Comparison of ENCODE assay signal across 8 mouse cellular contexts in genomic region chr9:105495316-105496174, GRCm38 (mm10). TPM values are rescaled to one million over a fixed set of nuclear protein-coding genes. Genes with fewer than 3 reads are reported as not detected.
DNase-seq lines count a peak whose midpoint lies in the region; ATAC-seq and TF ChIP-seq lines count a peak whose summit lies in the region.

No protein-coding gene starts in this region.

- under 1% methylated on average over 35 of the region's 39 CpGs for WGBS in intestine, embryonic 14.5 days
- 2% methylated on average over 39 of the region's 39 CpGs for WGBS in midbrain, embryonic 10.5 days
- WGBS in small intestine, adult 2 months: 2% methylated on average over 39 of the region's 39 CpGs

- no peak for TF ChIP-seq POLR2A in small intestine, adult 2 months (IDR thresholded peaks at IDR 0.05; ENCODE audit: low read depth, low read length)

- H3K4me3 ChIP-seq in intestine, embryonic 14.5 days (ENCODE audit: low read depth, low read length): peak overlapping the region; percentile 80
- peak overlapping the region; percentile 93 for H3K4me3 ChIP-seq in midbrain, embryonic 10.5 days
- peak overlapping the region; percentile 91 for H3K4me3 ChIP-seq in small intestine, adult 2 months (ENCODE audit: low read depth, low read length)

- H3K27me3 ChIP-seq in intestine, embryonic 14.5 days (replicated peaks; ENCODE audit: control insufficient read depth, insufficient read depth, low read length): no peaks in the 10 kb centered on the region
- H3K27me3 ChIP-seq in midbrain, embryonic 10.5 days (ENCODE audit: low read depth, poor library complexity, severe bottlenecking): no peaks in the 10 kb centered on the region
- no peaks in the 10 kb centered on the region for H3K27me3 ChIP-seq in small intestine, adult 2 months (ENCODE audit: control insufficient read depth, insufficient read depth, low read length)

- intact Hi-C loops in left cerebral cortex, postnatal 36 days (cut with DNase I): loop anchor here (5.0 kb wide), 2 partner anchors 122 to 362 kb away; no protein-coding TSS in a partner anchor

- H3K36me3 ChIP-seq in intestine, embryonic 14.5 days (ENCODE audit: control insufficient read depth, insufficient read depth, low read length): no peaks in the 10 kb centered on the region
- H3K36me3 ChIP-seq in midbrain, embryonic 10.5 days: no peaks in the 10 kb centered on the region
- no peaks in the 10 kb centered on the region for H3K36me3 ChIP-seq in small intestine, adult 2 months (ENCODE audit: control insufficient read depth, insufficient read depth, low read length)

- H3K9me3 ChIP-seq in intestine, embryonic 14.5 days (ENCODE audit: control insufficient read depth, low read length): no peaks in the 10 kb centered on the region
- no peaks in the 10 kb centered on the region for H3K9me3 ChIP-seq in midbrain, embryonic 10.5 days (replicated peaks)

- peak overlapping the region; percentile 92 for H3K9ac ChIP-seq in intestine, embryonic 14.5 days (ENCODE audit: low read length)

- peak overlapping the region; percentile 93 for H3K27ac ChIP-seq in intestine, embryonic 14.5 days (ENCODE audit: low read depth)
- H3K27ac ChIP-seq in midbrain, embryonic 10.5 days (replicated peaks): peak overlapping the region; percentile 98
- H3K27ac ChIP-seq in small intestine, adult 2 months (ENCODE audit: insufficient read depth, low read depth, low read length): peak overlapping the region; percentile 88

- H3K4me1 ChIP-seq in intestine, embryonic 14.5 days (replicated peaks; ENCODE audit: control insufficient read depth, insufficient read depth, low read length): peaks cover 4% of the 10 kb centered on the region; the same call in 1 of the 2 replicates
- H3K4me1 ChIP-seq in midbrain, embryonic 10.5 days: peaks cover 25% of the 10 kb centered on the region
- no peaks in the 10 kb centered on the region for H3K4me1 ChIP-seq in small intestine, adult 2 months (ENCODE audit: control insufficient read depth, insufficient read depth, insufficient read length, low read length)

- ATAC-seq in intestine, embryonic 14.5 days (replicated peaks; ENCODE audit: low FRiP score, low TSS enrichment, low read depth): peak; percentile 69

- peak overlapping the region; percentile 99 for H3K4me2 ChIP-seq in intestine, embryonic 14.5 days (ENCODE audit: low read length)

- peak; percentile 42; the same call in 1 of the 2 replicates for TF ChIP-seq CTCF in small intestine, adult 2 months (IDR thresholded peaks at IDR 0.05; ENCODE audit: extremely low read depth, insufficient read length, insufficient replicate concordance, low read depth, low read length)

- peak; percentile 30 for DNase-seq in urinary bladder, postnatal 14 days (ENCODE audit: low spot score)
- DNase-seq in urinary bladder, adult 2 months (ENCODE audit: low spot score): no peak
- peak; percentile 85 to 90 for DNase-seq in cerebellum, postnatal 10 days
- peak; percentile 69 to 89 for DNase-seq in frontal cortex, adult 2 months (ENCODE audit: extremely low spot score in 1 of 2, low spot score in 1 of 2)
- DNase-seq in intestine, embryonic 14.5 days (ENCODE audit: low spot score): peak; percentile 68
- DNase-seq in left cerebral cortex, postnatal 36 days (ENCODE audit: low spot score in 2 of 2): peak; percentile 29 to 45
- peak; percentile 48 for DNase-seq in midbrain, embryonic 10.5 days (ENCODE audit: low spot score)

RNA-seq across cellular contexts. Expression of gene Atp2c1, which starts 31.6 kb away (rescaled TPM):
- 81.9 and 83.4 TPM in 2 replicates for polyA plus RNA-seq in urinary bladder, adult 2 months (2012; rRNA removed)
- 135 and 138 TPM in 2 replicates for polyA plus RNA-seq in frontal cortex, adult 2 months (2012; rRNA removed)
- 63.7 and 66.4 TPM in 2 replicates for polyA plus RNA-seq in intestine, embryonic 14.5 days (2014; fragmentation: Nextera tagmentation; extraction: Ambion mirVana)
- 100 to 1,000 TPM; 197 to 214 TPM for total RNA-seq in left cerebral cortex, postnatal 36 days (2021)
- polyA plus RNA-seq in midbrain, embryonic 10.5 days (2016; fragmentation: Nextera tagmentation; extraction: Ambion mirVana): 54.8 and 56.3 TPM in 2 replicates
- polyA plus RNA-seq in small intestine, adult 2 months (2012; rRNA removed): 22.5 and 34.1 TPM in 2 replicates
